Mouse (Mus musculus) heart, postnatal 0 days (tissue): ENCODE data around the gene Zfp46.

Experiments used
- CTCF ChIP-seq: IDR thresholded peaks from 2 replicates; pipeline ENCODE4 v1.5.1; 2016; ENCODE audit warnings: antibody characterized with exemption, control low read depth, low read depth
- EP300 ChIP-seq: IDR thresholded peaks from 2 replicates; pipeline ENCODE4 v1.6.1; 2016; ENCODE audit warnings: antibody characterized with exemption, low read depth

DNA sequence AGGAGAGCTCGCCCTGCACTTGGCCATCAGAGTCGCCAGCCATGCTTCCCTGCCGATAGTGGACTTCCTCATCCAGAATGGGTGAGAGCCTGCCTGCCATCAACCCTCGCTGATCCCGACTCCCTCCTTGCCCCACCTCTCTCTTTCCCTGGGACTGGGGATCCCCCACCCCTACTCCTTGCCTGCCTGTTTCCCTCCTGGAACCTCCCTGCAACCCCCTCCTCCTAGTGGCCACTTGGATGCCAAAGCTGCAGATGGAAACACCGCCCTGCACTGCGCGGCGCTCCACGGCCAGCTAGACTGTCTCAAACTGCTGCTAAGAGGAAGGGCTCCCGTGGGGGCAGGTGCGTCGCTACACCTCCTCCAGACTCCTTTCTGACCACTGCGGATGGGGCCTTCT lies 44.4 kb upstream of the Zfp46 start:
- TF ChIP-seq CTCF (no peak), EP300 (no peak)
